Mouse (Mus musculus) retina, embryonic 14.5 days (tissue): Measurements from ENCODE around the gene Fndc3b.
A peak's percentile ranks its signal among the peaks of the same experiment; 100 is the strongest.

Source experiments
- DNase-seq: peaks from one replicate; pipeline ENCODE4 v3.0.0-alpha.2; 2015; ENCODE audit warnings: low spot score

The Fndc3b gene

DNA sequence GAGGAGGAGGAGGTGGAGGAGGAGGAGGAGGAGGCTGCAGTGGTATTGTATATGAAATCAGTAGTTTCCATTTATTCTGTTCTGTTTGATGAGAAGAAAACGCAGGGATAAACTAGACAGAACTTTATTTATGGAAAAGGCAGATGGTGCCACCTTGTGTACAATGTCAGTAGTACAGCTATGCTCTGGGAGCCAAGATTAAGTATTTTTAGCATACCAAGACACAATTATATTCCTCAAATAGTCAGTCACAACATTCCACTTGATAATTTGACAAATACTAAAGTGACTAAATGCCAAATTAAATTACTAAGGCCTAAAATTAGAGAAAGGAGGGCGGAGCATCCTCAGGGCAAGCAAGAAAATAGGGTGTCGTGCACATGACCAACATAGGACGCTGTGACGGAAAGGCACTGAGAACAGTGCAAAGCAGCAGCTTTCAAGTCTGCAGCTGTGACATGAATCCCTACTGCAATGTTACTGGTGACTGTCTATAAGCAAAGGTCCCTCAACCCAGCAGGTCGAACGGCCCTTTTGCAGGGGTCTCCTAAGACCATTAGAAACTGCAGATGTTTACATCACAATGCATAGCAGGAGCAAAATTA is 244.7 kb downstream of the Fndc3b start:
- DNase-seq, result peak; percentile 83

DNA sequence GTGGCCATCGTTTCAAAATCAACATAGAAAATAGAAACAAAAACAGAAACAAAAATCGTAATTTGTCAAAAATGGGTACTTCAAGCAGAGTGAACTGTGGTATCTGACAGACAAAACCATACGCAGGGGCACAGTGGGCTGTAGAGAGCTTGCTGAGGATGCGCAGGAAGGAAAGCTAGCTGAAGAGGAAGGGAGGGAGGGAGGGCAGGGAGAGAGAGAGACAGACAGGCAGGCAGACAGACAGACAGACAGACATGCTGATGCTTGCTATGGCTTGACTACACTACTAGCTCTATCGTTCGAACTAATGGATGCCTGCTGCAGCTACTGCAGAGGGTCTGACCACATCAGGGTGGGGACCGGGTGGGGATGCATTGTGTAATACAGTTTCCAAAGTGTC is 247.7 kb downstream of the Fndc3b start:
- no peak for DNase-seq

DNA sequence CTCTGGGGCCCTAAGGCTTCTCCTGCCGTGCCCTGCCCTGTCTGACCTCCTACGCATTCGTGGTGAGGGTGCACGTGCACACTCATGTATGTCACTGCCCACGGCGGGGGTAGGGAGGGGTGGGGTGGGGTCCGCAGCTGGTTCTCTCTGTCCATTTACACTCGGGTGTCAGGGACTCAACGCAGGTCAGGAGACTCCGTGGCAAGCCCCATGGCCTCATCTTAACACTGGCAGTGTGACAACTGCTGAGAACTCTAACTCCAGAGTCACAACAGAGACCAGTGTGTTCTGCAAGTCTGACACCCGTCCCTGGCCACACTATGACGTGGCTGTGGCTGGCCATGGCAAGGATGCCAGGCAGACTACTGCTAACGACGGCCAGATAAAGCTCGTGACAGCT is 248.2 kb downstream of the Fndc3b start:
- no peak for DNase-seq

DNA sequence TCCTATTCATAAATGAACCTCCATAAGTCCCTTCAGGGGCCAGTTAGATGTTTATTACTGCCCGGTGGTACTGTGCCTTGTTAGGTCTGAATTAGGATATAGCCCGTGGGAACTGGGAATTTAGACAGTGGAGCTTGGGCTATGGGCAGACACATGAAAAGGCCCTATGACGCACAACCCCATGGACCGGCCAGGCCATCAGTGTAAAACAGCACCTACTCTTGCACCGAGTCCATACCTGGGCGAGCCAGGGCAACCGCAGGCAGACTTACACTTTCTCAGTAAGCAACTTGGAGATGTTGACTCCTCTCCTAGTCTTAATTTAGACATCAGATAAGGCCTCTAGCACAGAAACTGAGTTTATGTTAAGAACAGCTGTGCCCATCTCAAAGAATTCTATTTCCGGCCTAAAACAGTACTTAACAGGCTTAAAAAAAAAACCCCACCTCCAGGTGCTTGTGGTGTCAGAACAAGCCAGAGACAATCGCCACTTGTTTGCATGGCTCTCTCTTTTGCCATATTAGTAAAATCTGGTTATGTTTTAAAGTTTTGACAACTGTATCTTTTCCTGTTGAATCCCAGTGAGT is 248.7 kb downstream of the Fndc3b start:
- DNase-seq, result no peak

- DNase-seq, result no peak
Measured at GRCm38 (mm10) chr3:27461861-27462260, 249.2 kb downstream of the Fndc3b start.

GRCm38 (mm10) chr3:27461037-27461436 is 250.1 kb downstream of the Fndc3b start:
- peak; percentile 94 for DNase-seq

DNA sequence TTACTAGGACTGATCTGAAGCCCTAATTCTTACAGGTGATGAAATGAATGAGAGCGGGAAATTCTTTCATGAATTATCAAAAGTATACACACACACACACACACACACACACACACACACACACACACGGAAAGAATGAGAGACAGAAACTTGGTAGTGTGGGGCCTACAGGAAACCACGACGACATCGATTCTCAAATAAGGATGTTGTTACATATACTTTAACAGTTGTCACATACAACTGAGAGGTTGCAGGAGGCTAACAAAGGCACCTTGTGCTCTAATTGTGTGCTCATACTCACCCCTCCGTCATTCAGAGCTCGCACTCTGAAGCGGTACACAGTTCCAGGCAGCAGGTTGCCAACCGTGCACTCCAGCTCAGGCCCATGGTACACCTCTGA is 252.7 kb downstream of the Fndc3b start:
- DNase-seq, result no peak

DNA sequence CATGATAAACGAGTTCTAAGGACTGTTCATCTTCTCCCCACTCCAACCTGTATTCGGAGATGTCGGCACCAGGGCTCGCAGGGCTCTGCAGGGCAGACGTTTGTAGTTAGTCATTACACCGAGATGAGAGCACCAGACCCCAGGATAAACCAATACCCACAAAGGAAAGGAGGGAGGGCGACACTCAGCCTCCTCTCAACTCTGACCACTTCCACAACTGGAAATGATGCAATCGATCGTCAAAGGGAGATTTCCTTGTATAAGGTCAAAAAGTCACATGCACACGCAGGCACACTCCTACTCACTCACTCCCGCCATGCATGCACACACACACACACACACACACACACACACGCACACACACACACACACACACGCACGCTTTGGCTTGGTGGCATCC is 254.6 kb downstream of the Fndc3b start:
- no peak for DNase-seq

DNA sequence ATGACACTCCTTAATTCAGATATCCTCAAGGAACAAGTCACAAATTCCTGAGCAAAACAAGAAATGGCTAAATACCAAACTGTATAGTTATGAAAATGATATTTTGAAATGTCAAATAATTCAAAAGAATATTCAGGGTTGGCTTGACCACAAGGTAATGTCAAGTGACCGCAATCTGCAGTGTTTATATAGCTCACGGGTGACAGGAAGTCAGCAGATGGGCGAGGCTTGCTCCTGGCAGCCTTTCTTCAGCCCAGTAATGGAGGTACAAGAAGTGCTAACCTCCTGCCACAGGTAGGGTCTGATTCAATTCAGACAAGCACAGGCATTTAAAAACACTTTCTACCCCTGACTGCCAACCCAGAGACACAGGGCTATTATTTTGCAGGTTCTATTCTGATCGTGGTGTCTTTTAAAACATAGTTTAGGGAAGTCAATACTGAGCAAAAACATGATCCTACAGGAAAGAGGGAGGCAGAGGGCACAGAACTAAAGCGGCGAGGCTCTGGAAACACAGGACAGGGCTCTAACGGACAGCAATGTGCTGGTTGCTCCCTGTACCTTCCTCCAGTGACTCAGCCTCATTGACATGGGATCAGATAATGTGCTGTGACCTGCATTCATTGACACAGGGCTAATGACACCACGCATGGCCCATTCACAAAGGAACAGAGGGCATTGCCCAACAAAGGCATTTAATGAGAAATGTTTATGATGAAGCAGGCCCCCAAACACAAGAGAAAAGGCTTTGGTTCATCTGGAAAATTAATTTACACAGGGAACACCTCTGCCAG is 256.5 kb downstream of the Fndc3b start:
- peak; percentile 39 for DNase-seq

- DNase-seq, result no peak
Measured at GRCm38 (mm10) chr3:27453453-27454098, 257.5 kb downstream of the Fndc3b start.

- no peak for DNase-seq
Measured at GRCm38 (mm10) chr3:27449447-27449846, 261.7 kb downstream of the Fndc3b start.

DNA sequence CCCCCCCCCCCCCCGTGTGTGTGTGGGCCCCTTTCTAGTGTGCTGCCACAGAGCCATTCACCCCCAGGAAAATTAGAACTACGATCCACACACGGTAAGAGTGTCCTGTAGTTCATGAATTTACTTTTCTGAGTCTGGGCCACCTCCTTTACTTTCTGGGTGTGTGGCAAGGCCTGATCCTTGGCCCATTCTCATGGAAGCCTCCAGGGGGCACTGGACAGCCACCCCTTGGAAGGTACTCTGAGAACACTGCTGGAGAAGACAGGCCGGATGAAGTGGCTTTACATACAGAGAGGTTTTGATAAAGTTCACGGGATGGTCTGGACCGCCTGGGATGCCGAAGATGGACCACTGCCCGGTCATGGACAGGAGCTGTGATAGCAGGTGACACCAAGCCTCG is 262.7 kb downstream of the Fndc3b start:
- no peak for DNase-seq

DNA sequence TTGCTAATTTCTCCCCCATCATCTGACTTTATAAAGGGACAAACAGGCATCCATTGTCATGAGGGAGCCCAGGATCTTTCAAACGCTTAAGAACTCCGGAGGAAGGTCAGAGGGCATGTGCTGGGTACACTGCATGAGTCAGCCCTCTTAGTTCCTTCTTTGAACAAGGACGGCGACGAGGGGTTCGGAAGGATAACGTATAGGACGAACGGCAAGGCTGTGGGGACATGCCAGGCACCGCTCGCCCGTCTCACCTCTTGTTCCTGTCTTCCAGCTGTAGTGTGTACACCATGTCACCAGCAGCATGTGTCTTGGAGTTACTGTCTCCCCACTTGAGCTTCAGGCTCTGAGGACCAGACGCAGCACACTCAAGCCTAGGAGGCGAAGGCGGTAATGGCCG is 271.4 kb downstream of the Fndc3b start:
- DNase-seq, result no peak

GRCm38 (mm10) chr3:27435096-27435620 is 275.9 kb downstream of the Fndc3b start:
- no peak for DNase-seq

DNA sequence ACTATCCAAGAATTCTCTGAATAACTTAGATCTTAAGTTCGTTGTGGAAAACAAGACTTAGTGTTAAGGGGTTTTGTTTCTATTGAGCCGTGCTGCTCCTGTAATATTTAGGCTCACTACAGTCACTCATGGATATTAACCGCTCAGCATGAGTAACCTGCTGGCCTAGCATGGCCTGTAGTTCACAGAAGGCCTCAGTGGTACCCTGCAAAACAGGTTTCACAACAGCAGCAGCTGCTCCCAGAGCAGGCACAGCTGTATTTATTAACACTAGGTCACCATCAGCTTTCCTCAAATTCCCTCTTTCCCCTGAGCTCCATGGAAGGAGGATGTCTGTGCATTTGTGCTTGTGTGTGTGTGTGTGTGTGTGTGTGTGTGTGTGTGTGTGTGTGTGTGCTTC is 278.1 kb downstream of the Fndc3b start:
- no peak for DNase-seq

DNA sequence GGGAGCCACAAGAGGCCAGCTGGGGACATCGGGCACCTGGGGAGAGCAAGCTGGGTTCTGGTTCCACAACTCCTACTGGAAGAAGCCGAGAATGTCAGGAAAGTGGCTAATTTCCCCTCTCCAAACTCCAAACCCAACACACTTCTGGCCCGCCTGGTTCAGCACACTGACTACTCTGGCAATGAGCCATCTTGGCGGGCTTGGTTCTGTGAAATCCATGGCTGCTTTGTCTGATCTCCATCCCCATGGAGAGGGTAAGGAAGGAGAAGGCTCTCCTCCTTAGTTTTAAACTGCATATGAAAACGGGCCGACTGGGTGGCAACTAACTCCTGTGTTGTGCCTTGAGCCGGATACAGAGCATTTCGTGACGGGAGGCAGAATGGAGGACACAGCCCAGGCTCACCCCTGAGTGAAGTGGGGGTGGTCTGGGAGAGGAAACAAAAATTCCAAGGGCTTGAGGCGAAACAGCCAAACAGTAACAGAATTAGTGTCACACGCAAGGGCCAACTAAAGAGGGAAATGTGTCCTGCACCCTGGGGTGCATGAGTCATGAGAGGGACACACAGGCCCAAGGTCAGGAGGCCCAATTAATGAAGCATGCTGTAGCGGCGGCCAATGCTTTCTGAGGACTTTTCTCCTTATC is 280.4 kb downstream of the Fndc3b start:
- DNase-seq, result no peak

- no peak for DNase-seq
Measured at GRCm38 (mm10) chr3:27427406-27427805, 283.7 kb downstream of the Fndc3b start.

DNA sequence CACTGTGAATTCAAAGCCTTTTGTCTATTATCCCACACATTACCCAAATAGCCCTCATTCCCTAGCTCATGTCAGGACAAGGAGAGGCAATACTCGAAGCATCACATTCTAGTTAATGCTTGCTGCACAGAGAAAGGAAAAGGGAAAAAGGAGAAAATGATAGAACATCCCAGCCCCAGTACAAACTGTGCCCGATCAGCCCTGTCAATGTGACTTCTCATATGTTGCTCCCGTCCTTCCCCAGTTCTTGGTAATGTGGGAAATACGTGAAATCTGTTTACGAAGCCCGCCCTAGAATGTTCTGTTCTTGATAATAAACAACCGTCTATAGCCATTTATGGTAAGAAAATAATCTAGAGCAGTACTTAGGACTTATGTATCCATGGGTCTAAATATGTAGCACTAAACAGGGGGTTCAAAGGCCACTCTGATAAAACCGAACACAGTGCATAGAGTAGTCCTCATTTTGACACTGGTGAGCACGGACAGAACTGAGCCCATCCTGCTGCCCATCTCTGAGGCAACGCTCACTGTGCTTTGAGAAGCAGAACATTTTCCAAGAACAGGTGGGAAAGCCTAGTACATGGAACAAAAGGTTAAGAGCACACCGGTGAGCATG is 286.9 kb downstream of the Fndc3b start:
- DNase-seq, result no peak

DNA sequence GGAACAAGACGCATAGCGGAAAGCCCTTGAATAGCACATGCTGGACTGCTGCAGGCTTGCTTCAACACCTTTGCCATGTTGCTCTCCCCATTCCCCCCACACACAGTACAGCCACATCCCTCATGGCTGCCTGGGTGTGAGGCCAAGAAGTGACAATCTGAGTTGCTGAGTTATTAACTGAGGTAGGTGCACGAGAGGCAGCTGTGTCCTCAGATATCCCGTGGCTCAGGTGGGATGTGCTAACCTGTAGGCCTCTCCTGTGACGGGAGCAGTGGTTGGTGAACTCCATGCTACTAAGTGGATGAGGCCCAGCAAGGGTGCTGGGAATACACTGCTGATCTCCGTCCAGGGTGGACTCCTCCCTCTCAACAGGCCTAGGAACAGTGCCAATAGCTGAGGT is 288.6 kb downstream of the Fndc3b start:
- DNase-seq, result no peak

DNA sequence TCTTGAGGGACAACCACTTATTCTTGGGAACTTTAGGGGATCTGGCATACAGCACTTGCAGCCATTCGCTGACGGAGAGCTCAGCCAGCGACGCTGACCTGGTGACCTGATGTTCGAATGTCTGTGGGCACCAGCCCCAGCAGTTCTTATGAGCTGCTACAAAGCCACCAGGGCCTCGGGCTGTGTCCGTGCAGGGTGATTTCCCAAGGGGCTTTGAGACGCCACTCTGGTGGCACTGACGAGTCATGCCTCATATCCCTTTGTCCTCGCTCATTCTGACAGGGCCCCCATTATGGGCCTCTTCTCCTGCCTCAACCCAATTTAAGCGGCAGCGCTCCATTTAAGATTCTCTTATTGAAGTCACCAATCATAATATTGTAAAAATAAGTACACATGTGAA is 289.1 kb downstream of the Fndc3b start:
- peak; percentile 61 for DNase-seq

GRCm38 (mm10) chr3:27418602-27419001 is 292.5 kb downstream of the Fndc3b start:
- no peak for DNase-seq

- no peak for DNase-seq
Measured at GRCm38 (mm10) chr3:27416786-27417185, 294.3 kb downstream of the Fndc3b start.
